Mouse (Mus musculus) kidney, embryonic 16.5 days (tissue): ENCODE results near the gene Slc3a2. TPM values are rescaled to one million over a fixed set of nuclear protein-coding genes. Genes with fewer than 3 reads are reported as not detected.
"Not testable (repeated sequence)": the region's sequence is repeated elsewhere in the genome, so short reads cannot be mapped to it uniquely, and the experiment has no call there.

Source experiments
- ATAC-seq: fragments of 200-750 bp; cut with Nextera tagmentation; 2 replicates; pipeline ENCODE4 v1.8.0; 2017; ENCODE audit warnings: moderate TSS enrichment; ENCODE audit not compliant: low FRiP score, low TSS enrichment
- H3K27ac ChIP-seq: fragments of 300-500 bp; sonication (generic); 2 replicates; pipeline ENCODE4 v1.5.1; 2014; ENCODE audit warnings: low read length
- H3K27me3 ChIP-seq: fragments of 300-500 bp; sonication (generic); 2 replicates; pipeline ENCODE4 v1.6.1; 2014; ENCODE audit warnings: low read length, control low read depth, mixed read lengths; ENCODE audit not compliant: insufficient read depth
- H3K36me3 ChIP-seq: fragments of 300-500 bp; sonication (generic); 2 replicates; pipeline ENCODE4 v1.6.1; 2014; ENCODE audit warnings: low read length, control low read depth, mixed read lengths; ENCODE audit not compliant: insufficient read depth
- H3K4me1 ChIP-seq: fragments of 300-500 bp; sonication (generic); 2 replicates; pipeline ENCODE4 v1.6.1; 2014; ENCODE audit warnings: low read length, control low read depth, mixed read lengths; ENCODE audit not compliant: insufficient read depth
- H3K4me2 ChIP-seq: fragments of 300-500 bp; sonication (generic); replicated peaks from 2 replicates; pipeline ENCODE4 v1.6.1; 2014; ENCODE audit warnings: low read depth, low read length
- H3K4me3 ChIP-seq: fragments of 300-500 bp; sonication (generic); 2 replicates; pipeline ENCODE4 v1.5.1; 2014; ENCODE audit warnings: mild to moderate bottlenecking, low read length
- H3K9ac ChIP-seq: fragments of 300-500 bp; sonication (generic); replicated peaks from 2 replicates; pipeline ENCODE4 v1.6.1; 2014; ENCODE audit warnings: low read length
- H3K9me3 ChIP-seq: fragments of 300-500 bp; sonication (generic); 2 replicates; pipeline ENCODE4 v1.6.1; 2016; ENCODE audit warnings: low read length, control low read depth
- WGBS: fragments of 180-500 bp; shearing (Covaris S2); extraction: QIAGEN DNeasy Blood & Tissue Kit; methylation state at CpG from one replicate; pipeline ENCODE4 v1.1.7; 2014; 5-methylcytosine and 5-hydroxymethylcytosine counted together
- polyA plus RNA-seq: library from polyadenylated mRNA; unstranded; fragments of >200 nt; fragmentation: Nextera tagmentation; extraction: Ambion mirVana; gene quantifications from 2 replicates; pipeline ENCODE4 v1.2.1, GENCODE M21; 2015

Gene Slc3a2
- polyA plus RNA-seq, 1 experiment from 2014 or later: 141 TPM

GRCm38 (mm10) chr19:8719037-8719436 is 4.1 kb downstream of the Slc3a2 start:
- not testable (repeated sequence) for H3K27me3 ChIP-seq, H3K9me3 ChIP-seq, H3K4me3 ChIP-seq, H3K9ac ChIP-seq, ATAC-seq, H3K36me3 ChIP-seq, H3K27ac ChIP-seq, H3K4me2 ChIP-seq
- H3K4me1 ChIP-seq: peaks cover 18% of the 10 kb centered on the region

- no peak overlapping the region for H3K4me2 ChIP-seq
- no peak overlapping the region for H3K4me3 ChIP-seq
- no peaks in the 10 kb centered on the region for H3K9me3 ChIP-seq
- H3K27me3 ChIP-seq: no peaks in the 10 kb centered on the region
- no peak overlapping the region for H3K9ac ChIP-seq
- no peak overlapping the region for H3K27ac ChIP-seq
- peaks cover 19% of the 10 kb centered on the region for H3K4me1 ChIP-seq
- ATAC-seq: no peak
- WGBS: 74% methylated on average over 3 of the region's 3 CpGs
- no peaks in the 10 kb centered on the region for H3K36me3 ChIP-seq
Measured at GRCm38 (mm10) chr19:8718357-8718756, 4.8 kb downstream of the Slc3a2 start.

- no peaks in the 10 kb centered on the region for H3K27me3 ChIP-seq
- no peaks in the 10 kb centered on the region for H3K36me3 ChIP-seq
- 76% methylated on average over 8 of the region's 10 CpGs for WGBS
- no peak overlapping the region for H3K9ac ChIP-seq
- peaks cover 18% of the 10 kb centered on the region for H3K4me1 ChIP-seq
- no peaks in the 10 kb centered on the region for H3K9me3 ChIP-seq
- no peak for ATAC-seq
- H3K4me3 ChIP-seq: no peak overlapping the region
- H3K27ac ChIP-seq: no peak overlapping the region
- H3K4me2 ChIP-seq: no peak overlapping the region
Measured at GRCm38 (mm10) chr19:8716767-8717475, 6.2 kb downstream of the Slc3a2 start.

GRCm38 (mm10) chr19:8715868-8716766 is 7.1 kb downstream of the Slc3a2 start:
- Histone ChIP-seq H3K9me3 (no peaks in the 10 kb centered on the region), H3K27me3 (no peaks in the 10 kb centered on the region), H3K4me2 (no peak overlapping the region), H3K27ac (no peak overlapping the region), H3K4me3 (no peak overlapping the region), H3K4me1 (peaks cover 20% of the 10 kb centered on the region), H3K36me3 (0 out of 2 replicates have a peak, but pooled peaks cover under 1% of the 10 kb centered on the region), H3K9ac (no peak overlapping the region)
- 70% methylated on average over 10 of the region's 10 CpGs for WGBS
- no peak for ATAC-seq

- no peak for ATAC-seq
- H3K9ac ChIP-seq: no peak overlapping the region
- no peak overlapping the region for H3K4me3 ChIP-seq
- peaks cover 13% of the 10 kb centered on the region for H3K36me3 ChIP-seq
- no peaks in the 10 kb centered on the region for H3K27me3 ChIP-seq
- WGBS: 72% methylated on average over 10 of the region's 10 CpGs
- peaks cover 32% of the 10 kb centered on the region for H3K4me1 ChIP-seq
- H3K4me2 ChIP-seq: no peak overlapping the region
- no peaks in the 10 kb centered on the region for H3K9me3 ChIP-seq
- H3K27ac ChIP-seq: no peak overlapping the region
Measured at GRCm38 (mm10) chr19:8714653-8715481, 8.3 kb downstream of the Slc3a2 start.

GRCm38 (mm10) chr19:8713997-8714652 is 9.0 kb downstream of the Slc3a2 start:
- H3K27ac ChIP-seq: peak overlapping the region; percentile 94
- 7% methylated on average over 13 of the region's 13 CpGs for WGBS
- peak; percentile 13 for ATAC-seq

GRCm38 (mm10) chr19:8713306-8713996 is 9.7 kb downstream of the Slc3a2 start:
- Histone ChIP-seq H3K4me3 (peak overlapping the region; percentile 80), H3K4me2 (peak overlapping the region; percentile 73), H3K27me3 (no peaks in the 10 kb centered on the region), H3K27ac (peak overlapping the region; percentile 94), H3K9me3 (no peaks in the 10 kb centered on the region), H3K4me1 (peaks cover 33% of the 10 kb centered on the region), H3K9ac (peak overlapping the region; percentile 78), H3K36me3 (peaks cover 27% of the 10 kb centered on the region)
- ATAC-seq: peak; percentile 94
- WGBS: under 1% methylated on average over 51 of the region's 51 CpGs

More at GRCm38 (mm10) chr19:8713997-8714652, 9.0 kb downstream of the Slc3a2 start:
- Histone ChIP-seq H3K9ac (peak overlapping the region; percentile 78), H3K9me3 (no peaks in the 10 kb centered on the region), H3K36me3 (peaks cover 20% of the 10 kb centered on the region), H3K4me2 (peak overlapping the region; percentile 73), H3K27me3 (no peaks in the 10 kb centered on the region), H3K4me1 (peaks cover 33% of the 10 kb centered on the region), H3K4me3 (peak overlapping the region; percentile 80)

GRCm38 (mm10) chr19:8712870-8713305 is 10.3 kb downstream of the Slc3a2 start:
- 0% methylated on average over 13 of the region's 13 CpGs for WGBS
- peak overlapping the region; percentile 73 for H3K4me2 ChIP-seq
- H3K27me3 ChIP-seq: no peaks in the 10 kb centered on the region
- ATAC-seq: peak; percentile 72
- peaks cover 33% of the 10 kb centered on the region for H3K4me1 ChIP-seq
- peak overlapping the region; percentile 78 for H3K9ac ChIP-seq
- peaks cover 33% of the 10 kb centered on the region for H3K36me3 ChIP-seq
- peak overlapping the region; percentile 80 for H3K4me3 ChIP-seq
- no peaks in the 10 kb centered on the region for H3K9me3 ChIP-seq
- peak overlapping the region; percentile 94 for H3K27ac ChIP-seq
